Mouse (Mus musculus) heart, postnatal 36 days (tissue): ENCODE results near the gene Ubr3. TPM values are rescaled to one million over a fixed set of nuclear protein-coding genes. Genes with fewer than 3 reads are reported as not detected.

Experiments used
- DNase-seq, 2 experiments: peaks; one replicate each; pipeline ENCODE4 v3.0.0; 2021 to 2022
- intact Hi-C: fragments of 180-260 bp; cut with DNase I; formaldehyde crosslinking; loops from one replicate; pipeline ENCODE4 v1.15.1; 2025
- total RNA-seq, 2 experiments: library from RNA; stranded (reverse); gene quantifications; 2 replicates each; pipeline ENCODE4 v1.2.3; 2021

The Ubr3 gene
- total RNA-seq, 2 experiments from 2014 or later: 125 to 133 TPM

DNA sequence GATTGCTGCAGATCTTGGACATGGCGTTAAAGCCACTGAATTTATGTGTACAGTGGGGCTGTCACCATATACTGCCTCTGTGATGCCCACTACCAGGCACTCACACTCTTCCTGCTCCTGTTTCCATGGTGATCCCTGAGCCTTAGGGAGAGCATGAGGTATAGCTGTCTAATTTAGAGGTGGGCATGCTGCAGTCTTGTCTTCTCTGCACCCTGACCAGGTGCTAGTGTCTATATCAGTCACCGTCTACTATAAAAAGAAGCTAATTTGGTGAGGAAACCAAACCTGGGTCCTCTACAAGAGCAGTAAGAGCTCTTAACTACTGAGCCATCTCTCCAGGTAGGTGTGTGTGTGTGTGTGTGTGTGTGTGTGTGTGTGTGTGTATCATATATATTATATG, 109.4 kb downstream of the Ubr3 start:
- intact Hi-C loops: no loop called here
- DNase-seq: no peak

GRCm38 (mm10) chr2:70012941-70013340, 115.9 kb downstream of the Ubr3 start:
- intact Hi-C loops: no loop called here
- DNase-seq: no peak

- peak in 1 of 2 experiments; percentile 17 for DNase-seq
- intact Hi-C loops: no loop called here
Measured at GRCm38 (mm10) chr2:70018236-70018635, 121.2 kb downstream of the Ubr3 start.

DNA sequence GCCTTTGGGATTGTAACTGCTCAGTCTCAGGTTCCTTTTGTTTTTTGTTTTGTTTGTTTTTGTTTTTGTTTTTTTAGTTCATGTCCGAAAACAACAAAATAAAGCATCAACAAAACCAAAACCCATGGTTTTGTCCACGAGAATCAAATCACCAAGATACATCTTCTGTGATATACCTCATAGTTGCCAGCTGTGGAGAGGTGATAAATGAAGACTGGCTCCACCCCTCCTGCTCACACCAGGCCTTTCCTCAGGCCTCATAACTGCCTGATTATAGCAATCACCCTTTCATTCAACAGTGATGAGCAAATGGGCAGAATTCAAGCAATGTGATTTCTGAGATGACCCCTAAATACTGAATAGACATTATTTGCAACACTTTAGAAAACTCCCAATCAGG, 127.4 kb downstream of the Ubr3 start:
- intact Hi-C loops: no loop called here
- no peak for DNase-seq

GRCm38 (mm10) chr2:70025711-70026110, 128.7 kb downstream of the Ubr3 start:
- DNase-seq: no peak
- intact Hi-C loops: no loop called here

GRCm38 (mm10) chr2:70031472-70031871, 134.4 kb downstream of the Ubr3 start:
- DNase-seq: no peak
- intact Hi-C loops: no loop called here

GRCm38 (mm10) chr2:70034895-70035294, 137.8 kb downstream of the Ubr3 start:
- DNase-seq: no peak
- intact Hi-C loops: no loop called here

GRCm38 (mm10) chr2:70035358-70035757, 138.3 kb downstream of the Ubr3 start:
- intact Hi-C loops: no loop called here
- no peak for DNase-seq

DNA sequence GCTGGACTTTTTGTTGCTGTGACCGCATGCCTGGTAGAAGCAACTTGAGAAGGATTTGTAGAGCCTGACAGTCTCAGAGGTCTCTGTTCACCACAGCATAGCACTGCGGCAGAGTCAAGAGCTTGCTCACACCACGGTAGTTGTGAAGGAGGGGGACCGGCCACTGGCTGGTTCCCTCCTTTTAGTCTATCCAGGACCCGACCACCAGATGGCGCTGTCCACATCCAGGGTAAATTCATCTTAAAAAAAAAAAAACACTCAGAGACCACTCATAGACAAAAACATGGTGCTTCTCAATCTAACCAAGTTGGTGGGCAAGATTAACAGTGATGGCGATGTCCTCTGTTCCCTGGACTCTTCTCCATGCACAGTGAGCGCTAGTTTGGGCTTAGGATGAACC, 140.2 kb downstream of the Ubr3 start:
- peak; percentile 10 to 32 for DNase-seq
- intact Hi-C loops: no loop called here

DNA sequence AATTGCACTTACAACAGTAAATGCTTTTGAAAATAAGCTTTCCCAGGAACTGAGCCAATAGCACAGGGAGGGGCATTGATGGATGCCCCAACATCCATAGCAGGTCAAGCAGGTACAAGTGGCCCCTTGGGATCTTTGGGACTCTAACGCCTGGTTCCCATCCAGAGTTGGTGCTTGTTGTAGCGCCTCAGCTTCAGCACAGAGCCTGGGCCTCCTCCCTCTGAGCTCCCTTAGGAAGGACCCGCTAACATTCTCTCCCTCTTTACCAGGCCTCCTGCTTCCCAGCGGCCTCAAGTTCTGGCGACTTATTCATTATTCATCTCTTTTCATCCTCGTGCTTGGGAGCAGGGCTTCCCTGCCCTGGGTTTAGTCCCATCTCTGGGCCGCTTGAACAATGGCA, 141.7 kb downstream of the Ubr3 start, which contains the start of gene Myo3b:
Gene Myo3b (plus strand): TSS at position 375 of the 400 bp plus-strand sequence.
- DNase-seq: no peak
- intact Hi-C loops: no loop called here

- DNase-seq: no peak
- intact Hi-C loops: no loop called here
Measured at GRCm38 (mm10) chr2:70044466-70044865, 147.4 kb downstream of the Ubr3 start.

DNA sequence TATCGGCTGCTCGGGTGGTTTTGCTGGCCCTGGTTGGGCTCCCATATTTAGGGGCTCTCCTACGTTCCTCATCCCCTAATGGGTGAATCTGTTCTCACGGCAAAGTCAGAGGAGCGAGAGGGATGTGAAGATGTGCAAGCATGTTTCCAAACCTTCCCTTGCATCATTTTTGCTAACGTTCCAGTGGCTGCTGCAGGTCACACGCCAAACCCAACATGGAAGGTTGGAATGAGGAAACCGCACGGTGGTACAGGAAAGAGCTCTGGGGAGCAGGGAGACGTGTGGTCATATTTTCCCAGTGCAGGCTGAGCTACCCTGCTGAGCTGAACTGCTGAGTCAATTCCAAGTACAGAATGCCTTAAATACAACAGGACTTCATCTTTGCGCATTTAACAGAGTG, 150.8 kb downstream of the Ubr3 start:
- intact Hi-C loops: no loop called here
- no peak for DNase-seq

GRCm38 (mm10) chr2:70053803-70054202, 156.8 kb downstream of the Ubr3 start:
- no peak for DNase-seq
- intact Hi-C loops: no loop called here

- intact Hi-C loops: no loop called here
- DNase-seq: no peak
Measured at GRCm38 (mm10) chr2:70058201-70058600, 161.2 kb downstream of the Ubr3 start.

DNA sequence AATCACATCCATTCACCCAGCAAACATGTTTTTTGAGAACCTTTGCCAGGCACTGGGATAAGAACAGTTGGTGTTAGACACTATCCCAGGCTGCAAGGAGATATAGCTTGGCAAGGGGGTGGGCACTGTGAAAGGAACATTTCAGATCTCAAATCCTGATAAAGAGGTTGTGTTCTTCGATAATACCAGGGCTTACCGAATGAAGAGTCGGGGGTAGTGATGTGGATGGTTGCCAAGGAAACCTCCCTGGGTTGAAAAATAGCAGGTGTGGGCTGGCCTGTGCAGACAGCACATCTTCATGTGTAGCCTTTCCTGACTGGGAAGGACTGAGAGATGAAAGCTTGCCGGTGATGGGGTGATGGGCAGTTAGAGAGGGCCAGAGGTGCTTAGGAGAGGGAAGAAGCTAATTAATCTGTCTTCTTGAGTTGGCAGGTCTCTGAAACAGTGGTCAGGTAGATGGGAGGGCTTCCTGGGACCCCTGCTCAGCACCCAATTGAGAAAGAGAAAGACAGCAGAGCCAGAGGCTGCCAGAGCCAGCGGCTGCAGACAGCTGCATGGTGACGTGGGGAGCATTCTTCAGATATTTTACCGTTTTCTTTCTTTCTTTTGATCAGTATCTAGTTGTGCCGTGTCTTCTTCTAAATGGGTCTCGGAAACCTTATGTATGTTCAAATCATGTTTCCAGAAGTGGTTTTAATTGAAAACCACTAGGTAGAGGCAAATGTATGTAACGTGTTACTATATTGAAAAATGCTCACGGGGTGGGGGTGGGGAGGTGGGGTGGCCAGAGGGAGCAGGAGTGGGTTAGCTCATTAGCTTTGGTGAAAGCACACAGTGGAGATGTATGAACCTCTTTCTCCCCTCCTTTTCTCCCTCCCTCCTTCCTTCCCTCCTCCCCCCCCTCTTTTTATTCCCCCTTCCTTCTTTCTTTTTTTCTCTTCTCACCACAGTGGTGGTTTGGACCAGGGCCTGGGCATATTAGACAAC, 163.6 kb downstream of the Ubr3 start:
- intact Hi-C loops: no loop called here

GRCm38 (mm10) chr2:70065116-70065515, 168.1 kb downstream of the Ubr3 start:
- intact Hi-C loops: no loop called here

More for the DNA sequence above, 163.6 kb downstream of the Ubr3 start:
- no peak for DNase-seq

GRCm38 (mm10) chr2:70065729-70066300, 168.8 kb downstream of the Ubr3 start:
- intact Hi-C loops: no loop called here
- DNase-seq: no peak

More at GRCm38 (mm10) chr2:70065116-70065515, 168.1 kb downstream of the Ubr3 start:
- DNase-seq: no peak

DNA sequence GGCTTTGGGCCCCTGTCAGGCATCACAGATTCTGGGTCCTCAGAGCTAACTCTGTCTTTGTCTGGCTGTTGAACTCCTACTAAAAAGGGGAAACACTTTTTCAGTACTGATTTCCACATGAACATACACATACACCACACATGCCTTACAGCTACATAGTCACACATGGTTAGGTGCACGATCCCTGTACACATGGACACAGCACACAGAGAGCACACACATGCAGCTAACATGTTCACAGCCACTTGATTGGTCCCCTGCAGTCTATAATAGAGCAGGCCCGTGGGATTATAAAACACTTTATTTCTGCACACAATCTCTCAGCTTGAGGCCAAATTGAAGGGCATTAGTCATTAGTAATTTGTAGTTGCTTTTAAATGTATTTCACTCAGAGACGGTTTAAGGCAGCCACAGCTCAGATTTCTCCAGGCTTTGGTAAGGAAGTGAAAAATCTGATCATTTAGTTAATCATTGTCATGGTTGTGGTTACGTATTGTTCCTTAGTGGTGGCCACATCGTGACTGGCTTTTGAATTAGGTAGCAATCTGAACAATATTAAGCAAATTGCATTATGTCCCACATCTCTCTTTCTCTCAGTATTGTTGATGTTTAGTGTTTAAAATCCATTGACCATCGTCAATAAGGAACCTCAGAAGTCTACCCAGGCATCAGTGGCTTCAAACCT, 169.4 kb downstream of the Ubr3 start:
- no peak for DNase-seq
- intact Hi-C loops: no loop called here

- DNase-seq: no peak
- intact Hi-C loops: no loop called here
Measured at GRCm38 (mm10) chr2:70069861-70070260, 172.8 kb downstream of the Ubr3 start.
